Mouse (Mus musculus) E14TG2a.4 (cell line): ENCODE measurements around the gene Acsm1.
"Not testable (repeated sequence)": the region's sequence is repeated elsewhere in the genome, so short reads cannot be mapped to it uniquely, and the experiment has no call there.

ENCODE experiments used
- H3K27me3 ChIP-seq: 2 replicates; pipeline ENCODE4 v1.6.1; 2014; ENCODE audit warnings: low read length, control low read depth; ENCODE audit not compliant: insufficient read depth
- H3K36me3 ChIP-seq: 2 replicates; pipeline ENCODE4 v1.6.1; 2014; ENCODE audit warnings: low read length, control low read depth; ENCODE audit not compliant: insufficient read depth
- H3K4me1 ChIP-seq: replicated peaks from 2 replicates; pipeline ENCODE4 v1.6.1; 2014; ENCODE audit warnings: low read depth, low read length, control low read depth
- H3K4me3 ChIP-seq: replicated peaks from 2 replicates; pipeline ENCODE4 v1.5.1; 2014; ENCODE audit warnings: mild to moderate bottlenecking, low read length
- H3K9me3 ChIP-seq: 2 replicates; pipeline ENCODE4 v1.6.1; 2014; ENCODE audit warnings: low read length, control low read depth
- CTCF ChIP-seq: conservative IDR thresholded peaks from 2 replicates; pipeline ENCODE4 v1.5.1; 2014; ENCODE audit warnings: low read length
- NANOG ChIP-seq: IDR thresholded peaks from 2 replicates; pipeline ENCODE4 v1.6.1; 2014; ENCODE audit warnings: borderline replicate concordance, low read length, mixed read lengths
- POU5F1 ChIP-seq: IDR thresholded peaks from 2 replicates; pipeline ENCODE4 v1.6.1; 2014; ENCODE audit warnings: low read length, borderline replicate concordance

Gene Acsm1

GRCm38 (mm10) chr7:119606664-119607076 lies at the start of gene Acsm1:
Acsm1 (plus strand) TSS chr7:119607026.
- TF ChIP-seq CTCF, result no peak
- Histone ChIP-seq H3K36me3 (no peaks in the 10 kb centered on the region), H3K9me3 (no peaks in the 10 kb centered on the region), H3K27me3 (no peaks in the 10 kb centered on the region), H3K4me1 (no peaks in the 10 kb centered on the region), H3K4me3 (no peak within 1 kb of the TSS)

DNA sequence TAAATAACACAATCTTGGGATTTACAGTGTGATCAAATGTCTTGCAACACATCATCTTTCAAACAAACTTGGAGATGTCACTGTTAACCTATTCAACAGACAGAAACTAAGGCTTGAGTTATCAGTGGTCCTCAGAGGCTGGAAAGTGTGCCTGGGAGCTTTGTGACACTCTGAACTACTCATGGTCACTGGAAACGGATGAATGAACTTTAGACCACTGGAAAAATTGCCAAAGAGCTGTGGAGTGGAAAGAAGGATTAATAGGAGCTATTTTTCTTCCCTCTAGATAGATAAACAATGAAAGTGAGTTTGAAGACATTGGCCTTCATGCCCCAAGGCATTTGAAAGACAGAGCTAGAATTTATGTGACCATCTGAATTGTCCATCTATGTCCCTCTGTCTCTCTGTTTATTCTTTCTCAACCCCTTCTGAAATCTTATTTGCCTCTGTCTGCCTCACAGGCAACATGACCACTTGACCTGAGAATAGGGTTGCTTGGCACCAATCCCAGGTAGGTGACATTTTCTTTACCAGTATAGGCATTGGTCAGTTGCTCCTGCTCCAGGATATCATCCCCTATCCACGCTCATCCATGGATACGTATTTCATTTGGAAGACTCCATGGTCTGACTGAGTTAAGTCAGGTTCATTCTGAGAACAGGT lies 46.9 kb upstream of the Acsm1 start:
- H3K9me3 ChIP-seq, result no peaks in the 10 kb centered on the region
- TF ChIP-seq CTCF, result no peak
- no peak for TF ChIP-seq POU5F1
- no peak for TF ChIP-seq NANOG
- H3K27me3 ChIP-seq, result no peaks in the 10 kb centered on the region
- H3K4me1 ChIP-seq, result no peaks in the 10 kb centered on the region
- no peak overlapping the region for H3K4me3 ChIP-seq
- no peaks in the 10 kb centered on the region for H3K36me3 ChIP-seq

DNA sequence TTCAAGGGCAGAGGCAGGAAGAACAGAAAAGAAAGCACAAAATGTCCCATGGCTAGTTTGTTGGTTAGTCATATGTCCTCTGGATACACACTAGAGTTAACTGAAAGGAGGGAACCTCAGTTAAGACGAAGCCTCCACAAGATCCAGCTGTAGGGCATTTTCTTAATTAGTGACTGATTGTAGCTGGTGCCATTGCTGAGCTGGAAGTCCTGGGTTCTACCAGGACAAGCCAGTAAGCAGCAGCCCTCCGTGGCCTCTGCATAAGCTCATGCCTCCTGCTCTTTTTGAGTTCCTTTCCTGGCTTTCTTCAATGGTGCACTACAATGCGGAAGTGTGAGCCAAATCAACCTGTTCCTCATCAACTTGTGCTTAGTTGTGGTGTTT lies 46.4 kb upstream of the Acsm1 start:
- TF ChIP-seq POU5F1 (no peak), NANOG (no peak), CTCF (no peak)
- Histone ChIP-seq H3K27me3 (no peaks in the 10 kb centered on the region), H3K36me3 (no peaks in the 10 kb centered on the region), H3K4me3 (no peak overlapping the region), H3K4me1 (no peaks in the 10 kb centered on the region), H3K9me3 (no peaks in the 10 kb centered on the region)

DNA sequence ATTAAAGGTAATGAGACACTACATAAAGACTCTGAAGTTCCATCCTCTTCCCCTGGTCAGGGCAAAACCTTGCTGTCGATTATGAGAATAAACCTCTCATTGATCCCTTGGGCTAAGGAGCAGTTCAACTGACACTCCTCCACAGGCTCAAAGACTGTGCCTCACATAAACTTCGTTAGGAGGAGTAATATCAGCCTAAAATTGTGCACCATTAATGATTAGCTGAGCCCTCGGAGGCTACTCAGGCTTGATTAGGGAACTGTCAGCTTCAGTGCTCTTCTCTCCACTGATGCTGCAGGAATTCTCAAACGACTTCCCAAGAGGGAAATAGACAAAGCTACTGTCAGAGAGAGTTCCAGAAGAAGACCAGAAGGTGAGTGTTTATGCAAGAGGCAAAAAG lies 45.4 kb upstream of the Acsm1 start:
- Histone ChIP-seq H3K27me3 (no peaks in the 10 kb centered on the region), H3K9me3 (no peaks in the 10 kb centered on the region), H3K4me1 (no peaks in the 10 kb centered on the region), H3K36me3 (no peaks in the 10 kb centered on the region), H3K4me3 (no peak overlapping the region)
- no peak for TF ChIP-seq NANOG
- no peak for TF ChIP-seq POU5F1
- TF ChIP-seq CTCF, result no peak

GRCm38 (mm10) chr7:119562476-119562875 lies 44.4 kb upstream of the Acsm1 start:
- H3K9me3 ChIP-seq, H3K4me1 ChIP-seq, H3K36me3 ChIP-seq, H3K4me3 ChIP-seq, H3K27me3 ChIP-seq: not testable (repeated sequence)

- TF ChIP-seq CTCF (no peak), NANOG (no peak), POU5F1 (no peak)
- H3K9me3 ChIP-seq, result no peaks in the 10 kb centered on the region
- H3K4me3 ChIP-seq, result no peak overlapping the region
- no peaks in the 10 kb centered on the region for H3K27me3 ChIP-seq
- peaks cover 9% of the 10 kb centered on the region for H3K4me1 ChIP-seq
- H3K36me3 ChIP-seq, result no peaks in the 10 kb centered on the region
Measured at GRCm38 (mm10) chr7:119594530-119595107, 12.2 kb upstream of the Acsm1 start.

GRCm38 (mm10) chr7:119595306-119595705 lies 11.5 kb upstream of the Acsm1 start:
- Histone ChIP-seq H3K36me3 (no peaks in the 10 kb centered on the region), H3K4me1 (peaks cover 9% of the 10 kb centered on the region), H3K4me3 (no peak overlapping the region), H3K9me3 (no peaks in the 10 kb centered on the region), H3K27me3 (no peaks in the 10 kb centered on the region)
- TF ChIP-seq NANOG, result peak; percentile 12; the same call in 1 of the 2 replicates
- no peak for TF ChIP-seq CTCF
- TF ChIP-seq POU5F1, result no peak

- no peaks in the 10 kb centered on the region for H3K27me3 ChIP-seq
- no peak overlapping the region for H3K4me3 ChIP-seq
- H3K4me1 ChIP-seq, result peaks cover 9% of the 10 kb centered on the region
- TF ChIP-seq CTCF (no peak), POU5F1 (no peak), NANOG (no peak)
- no peaks in the 10 kb centered on the region for H3K36me3 ChIP-seq
- H3K9me3 ChIP-seq, result no peaks in the 10 kb centered on the region
Measured at GRCm38 (mm10) chr7:119596536-119596935, 10.3 kb upstream of the Acsm1 start.

- H3K4me3 ChIP-seq, result no peak overlapping the region
- H3K27me3 ChIP-seq, result no peaks in the 10 kb centered on the region
- TF ChIP-seq POU5F1 (no peak), CTCF (no peak), NANOG (no peak)
- no peaks in the 10 kb centered on the region for H3K9me3 ChIP-seq
- no peaks in the 10 kb centered on the region for H3K4me1 ChIP-seq
- H3K36me3 ChIP-seq, result no peaks in the 10 kb centered on the region
Measured at GRCm38 (mm10) chr7:119601195-119601953, 5.5 kb upstream of the Acsm1 start.
